Mouse (Mus musculus): ENCODE measurements around the gene 1700019D03Rik. TPM values are rescaled to one million over a fixed set of nuclear protein-coding genes. Genes with fewer than 3 reads are reported as not detected.

Gene 1700019D03Rik
- polyA plus RNA-seq, 1 experiment from 2014 or later = 8.7 TPM

- no peak overlapping the region for H3K27ac ChIP-seq (replicated peaks)
- H3K4me2 ChIP-seq = no peak overlapping the region
- ATAC-seq (ENCODE audit: insufficient read depth) = no peak
- no peaks in the 10 kb centered on the region for H3K9me3 ChIP-seq (replicated peaks)
- no peaks in the 10 kb centered on the region for H3K4me1 ChIP-seq (replicated peaks)
- H3K27me3 ChIP-seq = no peaks in the 10 kb centered on the region
- H3K36me3 ChIP-seq (replicated peaks) = peaks cover 6% of the 10 kb centered on the region; the same call in 1 of the 2 replicates
- H3K4me3 ChIP-seq (replicated peaks) = no peak overlapping the region
- 61% methylated on average over 2 of the region's 2 CpGs for WGBS (ENCODE audit: insufficient replicate concordance)
- H3K9ac ChIP-seq = no peak overlapping the region
Observed at GRCm38 (mm10) chr1:52884208-52884607, 135.8 kb downstream of the 1700019D03Rik start.

Other genes starting within 250 kb of the 1700019D03Rik start
- 5.2 and 5.8 TPM in 2 replicates for gene Inpp1, start 202.5 kb downstream of the 1700019D03Rik start, polyA plus RNA-seq (2015; fragmentation: Nextera tagmentation; extraction: Ambion mirVana)
- 13.8 and 15.9 TPM in 2 replicates for gene Hibch, start 175.2 kb downstream of the 1700019D03Rik start, polyA plus RNA-seq (2015; fragmentation: Nextera tagmentation; extraction: Ambion mirVana)
- 0.06 and 0.14 TPM in 2 replicates for gene Mstn, start 41.5 kb upstream of the 1700019D03Rik start, polyA plus RNA-seq (2015; fragmentation: Nextera tagmentation; extraction: Ambion mirVana)
- not detected in 2 replicates for gene 1700019A02Rik, start 167.5 kb upstream of the 1700019D03Rik start, polyA plus RNA-seq (2015; fragmentation: Nextera tagmentation; extraction: Ambion mirVana)

All from liver, embryonic 15.5 days (tissue).